Mouse (Mus musculus) forebrain, embryonic 15.5 days (tissue): ENCODE measurements around the gene Ralgps2. TPM values are rescaled to one million over a fixed set of nuclear protein-coding genes. Genes with fewer than 3 reads are reported as not detected.

Source experiments
- ATAC-seq: fragments of 200-750 bp; cut with Nextera tagmentation; replicated peaks from 2 replicates; pipeline ENCODE4 v1.8.0; 2017; ENCODE audit warnings: mild to moderate bottlenecking, moderate TSS enrichment, moderate library complexity
- H3K27ac ChIP-seq: fragments of 300-500 bp; sonication (generic); replicated peaks from 2 replicates; pipeline ENCODE4 v1.5.1; 2015; ENCODE audit warnings: mild to moderate bottlenecking, inconsistent platforms
- H3K27me3 ChIP-seq: fragments of 300-500 bp; sonication (generic); 2 replicates; pipeline ENCODE4 v1.6.1; 2015; ENCODE audit warnings: inconsistent platforms
- H3K36me3 ChIP-seq: fragments of 300-500 bp; sonication (generic); 2 replicates; pipeline ENCODE4 v1.6.1; 2015; ENCODE audit warnings: mild to moderate bottlenecking, inconsistent platforms
- H3K4me1 ChIP-seq: fragments of 300-500 bp; sonication (generic); 2 replicates; pipeline ENCODE4 v1.6.1; 2015; ENCODE audit warnings: inconsistent platforms
- H3K4me2 ChIP-seq: fragments of 300-500 bp; sonication (generic); replicated peaks from 2 replicates; pipeline ENCODE4 v1.6.1; 2015; ENCODE audit warnings: mild to moderate bottlenecking, inconsistent platforms
- H3K4me3 ChIP-seq: fragments of 300-500 bp; sonication (generic); 2 replicates; pipeline ENCODE4 v1.5.1; 2015; ENCODE audit warnings: mild to moderate bottlenecking, inconsistent platforms
- H3K9ac ChIP-seq: fragments of 300-500 bp; sonication (generic); replicated peaks from 2 replicates; pipeline ENCODE4 v1.6.1; 2015; ENCODE audit warnings: mild to moderate bottlenecking, inconsistent platforms
- H3K9me3 ChIP-seq: fragments of 300-500 bp; sonication (generic); 2 replicates; pipeline ENCODE4 v1.6.1; 2016; ENCODE audit warnings: inconsistent platforms
- WGBS: fragments of 180-500 bp; shearing (Covaris S2); methylation state at CpG from one replicate; pipeline ENCODE4 v1.1.7; 2015; ENCODE audit warnings: mixed read lengths; 5-methylcytosine and 5-hydroxymethylcytosine counted together
- polyA plus RNA-seq: library from polyadenylated mRNA; unstranded; fragments of >200 nt; fragmentation: Nextera tagmentation; extraction: Ambion mirVana; gene quantifications from 2 replicates; pipeline ENCODE4 v1.2.1, GENCODE M21; 2015

The Ralgps2 gene
- polyA plus RNA-seq, 1 experiment from 2014 or later: 139 TPM

GRCm38 (mm10) chr1:156786074-156786473 is 153.4 kb downstream of the Ralgps2 start:
- 88% methylated on average over 2 of the region's 2 CpGs for WGBS
- H3K27ac ChIP-seq: no peak overlapping the region
- no peaks in the 10 kb centered on the region for H3K9me3 ChIP-seq
- H3K36me3 ChIP-seq: no peaks in the 10 kb centered on the region
- H3K4me3 ChIP-seq: no peak overlapping the region
- H3K4me2 ChIP-seq: no peak overlapping the region
- H3K4me1 ChIP-seq: peaks cover 21% of the 10 kb centered on the region
- no peak for ATAC-seq
- no peak overlapping the region for H3K9ac ChIP-seq
- no peaks in the 10 kb centered on the region for H3K27me3 ChIP-seq

- 90% methylated on average over 10 of the region's 10 CpGs for WGBS
- ATAC-seq: no peak
Observed at GRCm38 (mm10) chr1:156784974-156785373, 154.5 kb downstream of the Ralgps2 start.

DNA sequence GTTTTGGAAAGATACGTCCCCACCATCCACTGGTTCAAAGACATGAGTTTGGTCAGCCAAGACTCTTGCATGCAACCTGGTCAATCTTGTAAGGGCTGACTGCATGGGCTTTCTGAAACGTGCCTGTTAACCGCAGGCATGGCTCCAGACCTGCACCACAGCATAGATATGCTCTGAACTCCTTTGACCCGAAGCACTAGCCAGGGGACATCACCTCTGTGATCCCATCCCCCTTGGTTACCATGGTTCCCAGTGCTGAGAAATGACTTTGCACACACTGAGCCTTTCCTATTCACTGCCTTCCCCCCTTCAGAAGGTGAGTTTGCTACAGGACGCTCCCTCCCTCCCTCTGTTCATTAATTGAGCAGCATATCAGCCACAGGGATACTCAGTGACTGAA is 155.3 kb downstream of the Ralgps2 start:
- Histone ChIP-seq H3K9me3 (no peaks in the 10 kb centered on the region), H3K4me2 (no peak overlapping the region), H3K4me1 (peaks cover 41% of the 10 kb centered on the region), H3K36me3 (no peaks in the 10 kb centered on the region), H3K4me3 (no peak overlapping the region), H3K27me3 (no peaks in the 10 kb centered on the region), H3K9ac (no peak overlapping the region), H3K27ac (no peak overlapping the region)
- WGBS: 64% methylated on average over 5 of the region's 5 CpGs
- no peak for ATAC-seq

More at GRCm38 (mm10) chr1:156784974-156785373, 154.5 kb downstream of the Ralgps2 start:
- peaks cover 32% of the 10 kb centered on the region for H3K4me1 ChIP-seq
- no peaks in the 10 kb centered on the region for H3K36me3 ChIP-seq
- no peak overlapping the region for H3K4me2 ChIP-seq
- H3K9ac ChIP-seq: no peak overlapping the region
- H3K9me3 ChIP-seq: no peaks in the 10 kb centered on the region
- H3K4me3 ChIP-seq: no peak overlapping the region
- no peaks in the 10 kb centered on the region for H3K27me3 ChIP-seq
- H3K27ac ChIP-seq: no peak overlapping the region

- Histone ChIP-seq H3K27me3 (no peaks in the 10 kb centered on the region), H3K9ac (no peak overlapping the region), H3K9me3 (no peaks in the 10 kb centered on the region), H3K36me3 (no peaks in the 10 kb centered on the region), H3K4me2 (no peak overlapping the region), H3K4me1 (peaks cover 40% of the 10 kb centered on the region), H3K4me3 (no peak overlapping the region), H3K27ac (peak overlapping the region; percentile 71)
- 29% methylated on average over 14 of the region's 14 CpGs for WGBS
- ATAC-seq: no peak
Observed at GRCm38 (mm10) chr1:156781971-156782850, 157.2 kb downstream of the Ralgps2 start.

GRCm38 (mm10) chr1:156781076-156781741 is 158.2 kb downstream of the Ralgps2 start:
- H3K27ac ChIP-seq: peak overlapping the region; percentile 71
- 16% methylated on average over 12 of the region's 12 CpGs for WGBS
- H3K4me1 ChIP-seq: peaks cover 39% of the 10 kb centered on the region
- H3K4me2 ChIP-seq: 0 out of 2 replicates have a peak overlapping the region, but pooled peaks have one; percentile 6
- H3K9ac ChIP-seq: no peak overlapping the region
- no peaks in the 10 kb centered on the region for H3K27me3 ChIP-seq
- H3K4me3 ChIP-seq: no peak overlapping the region
- ATAC-seq: peak; percentile 57
- no peaks in the 10 kb centered on the region for H3K36me3 ChIP-seq
- H3K9me3 ChIP-seq: no peaks in the 10 kb centered on the region

- Histone ChIP-seq H3K9me3 (no peaks in the 10 kb centered on the region), H3K27ac (peak overlapping the region; percentile 71), H3K4me3 (no peak overlapping the region), H3K4me2 (no peak overlapping the region), H3K27me3 (no peaks in the 10 kb centered on the region), H3K9ac (no peak overlapping the region), H3K4me1 (peaks cover 39% of the 10 kb centered on the region), H3K36me3 (no peaks in the 10 kb centered on the region)
- 40% methylated on average over 16 of the region's 16 CpGs for WGBS
- no peak for ATAC-seq
Observed at GRCm38 (mm10) chr1:156780234-156781005, 159.0 kb downstream of the Ralgps2 start.

DNA sequence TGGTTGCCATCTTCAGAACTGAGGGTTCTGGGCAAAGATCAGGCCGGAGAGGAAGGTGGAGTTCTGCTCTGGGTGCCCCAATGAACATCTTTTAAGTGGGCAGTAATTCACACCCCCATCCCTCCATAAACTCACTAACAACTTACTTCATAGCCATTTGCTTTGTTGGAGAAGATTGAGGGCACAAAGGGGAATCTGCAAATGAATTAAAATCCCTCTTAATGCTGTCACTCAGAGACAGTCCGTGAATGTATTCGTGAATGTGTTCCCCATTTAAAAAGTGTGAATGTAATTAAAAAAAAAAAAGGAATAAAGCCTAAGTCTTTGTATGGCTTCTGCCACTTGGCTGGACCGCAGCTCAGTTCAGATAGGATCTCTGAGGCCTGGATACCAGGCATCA is 159.8 kb downstream of the Ralgps2 start:
- Histone ChIP-seq H3K9ac (no peak overlapping the region), H3K4me2 (no peak overlapping the region), H3K27ac (peak overlapping the region; percentile 71; the same call in 1 of the 2 replicates), H3K4me3 (no peak overlapping the region), H3K36me3 (no peaks in the 10 kb centered on the region), H3K27me3 (no peaks in the 10 kb centered on the region), H3K9me3 (no peaks in the 10 kb centered on the region), H3K4me1 (peaks cover 39% of the 10 kb centered on the region)
- WGBS: 4% methylated on average over 4 of the region's 4 CpGs
- peak; percentile 24 for ATAC-seq

DNA sequence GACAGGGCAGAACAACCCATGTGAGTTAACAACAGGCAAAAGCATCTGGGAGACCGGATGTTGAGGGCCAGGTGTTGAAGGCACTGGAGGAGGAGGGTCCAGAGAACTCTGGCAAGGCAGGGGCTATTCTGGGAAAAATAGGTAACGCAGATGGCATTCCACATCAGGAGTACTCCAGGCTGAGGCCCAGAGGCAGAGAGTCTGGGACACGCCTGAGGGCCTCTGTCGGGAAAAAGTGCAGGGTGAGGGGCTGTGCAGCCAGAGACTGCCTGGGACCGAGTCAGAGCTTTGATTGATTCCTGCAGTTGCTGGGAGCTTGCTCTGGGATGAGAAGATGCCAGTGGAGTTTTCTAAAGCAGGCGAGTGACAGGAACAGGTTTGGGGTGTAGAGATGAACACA is 160.4 kb downstream of the Ralgps2 start:
- no peak overlapping the region for H3K4me2 ChIP-seq
- no peaks in the 10 kb centered on the region for H3K27me3 ChIP-seq
- peak overlapping the region; percentile 31; the same call in 1 of the 2 replicates for H3K27ac ChIP-seq
- H3K4me1 ChIP-seq: peaks cover 39% of the 10 kb centered on the region
- ATAC-seq: peak; percentile 30; the same call in 1 of the 2 replicates
- H3K9ac ChIP-seq: no peak overlapping the region
- no peaks in the 10 kb centered on the region for H3K36me3 ChIP-seq
- H3K9me3 ChIP-seq: no peaks in the 10 kb centered on the region
- WGBS: 40% methylated on average over 6 of the region's 6 CpGs
- H3K4me3 ChIP-seq: no peak overlapping the region

GRCm38 (mm10) chr1:156777896-156778295 is 161.5 kb downstream of the Ralgps2 start:
- H3K4me2 ChIP-seq: no peak overlapping the region
- peaks cover 39% of the 10 kb centered on the region for H3K4me1 ChIP-seq
- no peak overlapping the region for H3K4me3 ChIP-seq
- no peaks in the 10 kb centered on the region for H3K27me3 ChIP-seq
- no peak for ATAC-seq
- no peak overlapping the region for H3K9ac ChIP-seq
- no peaks in the 10 kb centered on the region for H3K36me3 ChIP-seq
- WGBS: 86% methylated on average over 4 of the region's 4 CpGs
- no peak overlapping the region for H3K27ac ChIP-seq
- no peaks in the 10 kb centered on the region for H3K9me3 ChIP-seq

DNA sequence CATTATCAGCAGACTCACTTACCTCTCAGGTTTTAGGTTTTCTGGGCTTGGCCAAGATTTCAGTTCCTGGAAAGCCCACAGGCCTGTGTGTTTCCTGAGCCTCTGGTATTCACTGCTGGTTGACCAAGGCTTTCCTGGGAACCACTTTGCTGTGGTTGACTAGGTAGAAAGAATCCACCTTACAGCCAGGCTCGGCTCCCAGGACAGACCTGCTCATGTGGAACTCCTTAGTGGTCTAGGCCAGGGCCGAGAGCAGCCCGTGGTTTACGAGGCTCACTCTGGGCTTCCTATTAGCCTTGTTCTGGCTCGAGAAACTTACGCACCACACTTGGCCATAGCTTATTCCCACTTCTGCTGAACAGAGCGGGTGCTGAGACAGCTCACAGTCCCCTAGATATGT is 163.4 kb downstream of the Ralgps2 start:
- Histone ChIP-seq H3K9me3 (no peaks in the 10 kb centered on the region), H3K27ac (no peak overlapping the region), H3K9ac (no peak overlapping the region), H3K4me3 (no peak overlapping the region), H3K27me3 (no peaks in the 10 kb centered on the region), H3K4me2 (no peak overlapping the region), H3K4me1 (peaks cover 23% of the 10 kb centered on the region), H3K36me3 (no peaks in the 10 kb centered on the region)
- 93% methylated on average over 7 of the region's 7 CpGs for WGBS
- ATAC-seq: no peak

DNA sequence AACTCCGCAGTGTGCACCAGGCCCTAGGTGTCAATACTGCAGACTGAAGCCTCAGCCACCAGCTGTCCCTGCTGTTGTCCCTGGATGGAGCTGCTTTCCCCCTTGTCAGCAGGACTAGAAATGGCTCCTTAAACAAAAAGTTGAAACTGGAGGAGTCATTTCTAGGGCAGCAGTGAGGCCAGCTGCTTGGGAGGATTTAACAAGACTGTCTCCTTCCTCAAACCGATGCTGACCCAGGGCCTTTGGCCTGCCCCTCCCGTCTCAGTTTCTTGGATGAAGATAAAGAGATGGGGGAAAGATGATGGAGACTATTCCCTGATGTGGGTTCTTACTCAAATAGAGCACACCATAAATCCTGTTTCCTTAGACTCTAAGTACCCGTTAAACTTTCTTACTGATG is 164.2 kb downstream of the Ralgps2 start:
- 90% methylated on average over 4 of the region's 4 CpGs for WGBS
- ATAC-seq: no peak
- H3K9me3 ChIP-seq: no peaks in the 10 kb centered on the region

GRCm38 (mm10) chr1:156770845-156771244 is 168.6 kb downstream of the Ralgps2 start:
- no peak for ATAC-seq
- Histone ChIP-seq H3K4me3 (no peak overlapping the region), H3K27me3 (no peaks in the 10 kb centered on the region), H3K9ac (no peak overlapping the region), H3K36me3 (no peaks in the 10 kb centered on the region), H3K9me3 (peaks cover 7% of the 10 kb centered on the region; the same call in 1 of the 2 replicates), H3K4me1 (no peaks in the 10 kb centered on the region), H3K4me2 (no peak overlapping the region), H3K27ac (no peak overlapping the region)
- WGBS: 97% methylated on average over 10 of the region's 10 CpGs

More for the DNA sequence above, 164.2 kb downstream of the Ralgps2 start:
- Histone ChIP-seq H3K27ac (no peak overlapping the region), H3K9ac (no peak overlapping the region), H3K4me1 (peaks cover 15% of the 10 kb centered on the region), H3K27me3 (no peaks in the 10 kb centered on the region), H3K4me2 (no peak overlapping the region), H3K4me3 (no peak overlapping the region), H3K36me3 (no peaks in the 10 kb centered on the region)
